Mouse (Mus musculus): ENCODE measurements at regions not wholly inside any gene's neighbourhood (a gene's known extent, or its start where the extent isn't known, plus 50 kb on each side); places are given as distances from the start of the nearest gene placed in this dataset.

GRCm38 (mm10) chr13:55892250-55892649, 56.3 kb upstream of the Pitx1 start:
- no peak for DNase-seq (ENCODE audit: low spot score)

GRCm38 (mm10) chr13:55887099-55887736, 51.2 kb upstream of the Pitx1 start:
- DNase-seq (ENCODE audit: low spot score): no peak

Data from ovary, adult 18-20 months (tissue).